Mouse (Mus musculus): Measurements from ENCODE around the gene Agbl3. TPM values are rescaled to one million over a fixed set of nuclear protein-coding genes. Genes with fewer than 3 reads are reported as not detected.

Gene Agbl3
- polyA plus RNA-seq, 1 experiment: 6.8 TPM

DNA sequence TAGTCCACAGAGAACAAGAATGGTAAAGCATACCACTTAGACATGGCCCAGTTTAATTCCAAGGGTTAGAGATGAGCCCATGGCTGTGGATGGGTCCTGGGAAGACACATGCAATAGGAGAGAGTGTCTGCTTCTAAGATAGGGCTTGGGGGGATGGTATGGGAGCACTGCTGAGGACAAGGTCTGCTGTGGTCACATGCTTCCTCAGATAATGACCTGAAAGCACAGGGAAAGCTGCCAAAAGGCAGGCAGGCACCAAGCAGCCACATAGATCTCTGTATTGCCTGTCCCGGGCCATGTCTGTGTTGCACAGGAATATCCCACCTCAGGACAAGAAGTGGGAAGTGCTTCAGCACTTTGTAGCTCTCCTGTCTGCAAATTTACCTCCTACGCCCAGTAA, 118.9 kb downstream of the Agbl3 start:
- H3K4me1 ChIP-seq (ENCODE audit: control insufficient read depth, insufficient read depth, low read length): no peaks in the 10 kb centered on the region
- H3K4me3 ChIP-seq (ENCODE audit: insufficient read depth, low read length): no peak overlapping the region
- no peak overlapping the region for H3K27ac ChIP-seq (ENCODE audit: insufficient read depth, low read length)
- TF ChIP-seq CTCF (IDR thresholded peaks at IDR 0.05; ENCODE audit: borderline replicate concordance, insufficient read depth, low read length) (no peak), POLR2A (IDR thresholded peaks at IDR 0.05; ENCODE audit: low read depth, low read length) (no peak)

DNA sequence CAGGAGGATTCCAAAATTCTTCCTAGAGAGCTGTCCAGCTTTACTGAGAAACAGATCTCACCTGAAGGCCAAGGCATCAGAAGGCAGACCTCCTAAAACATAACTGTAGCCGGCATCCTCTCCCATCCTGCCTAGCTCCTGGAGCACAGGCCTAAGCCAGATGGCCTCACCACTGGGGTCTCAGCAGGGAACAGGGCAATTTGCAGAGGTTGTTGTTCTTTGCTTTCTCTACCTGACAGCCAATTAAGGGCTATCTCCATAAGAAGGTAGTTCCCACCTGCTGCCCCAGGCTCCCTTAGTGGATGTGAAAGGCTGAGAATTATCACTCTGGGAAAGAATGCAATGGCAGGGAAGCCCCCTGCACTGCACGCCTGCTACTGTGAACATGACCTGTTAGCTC, 120.8 kb downstream of the Agbl3 start:
- H3K4me3 ChIP-seq (ENCODE audit: insufficient read depth, low read length): no peak overlapping the region
- H3K27ac ChIP-seq (ENCODE audit: insufficient read depth, low read length): no peak overlapping the region
- no peaks in the 10 kb centered on the region for H3K4me1 ChIP-seq (ENCODE audit: control insufficient read depth, insufficient read depth, low read length)
- TF ChIP-seq CTCF (IDR thresholded peaks at IDR 0.05; ENCODE audit: borderline replicate concordance, insufficient read depth, low read length) (no peak), POLR2A (IDR thresholded peaks at IDR 0.05; ENCODE audit: low read depth, low read length) (no peak)

DNA sequence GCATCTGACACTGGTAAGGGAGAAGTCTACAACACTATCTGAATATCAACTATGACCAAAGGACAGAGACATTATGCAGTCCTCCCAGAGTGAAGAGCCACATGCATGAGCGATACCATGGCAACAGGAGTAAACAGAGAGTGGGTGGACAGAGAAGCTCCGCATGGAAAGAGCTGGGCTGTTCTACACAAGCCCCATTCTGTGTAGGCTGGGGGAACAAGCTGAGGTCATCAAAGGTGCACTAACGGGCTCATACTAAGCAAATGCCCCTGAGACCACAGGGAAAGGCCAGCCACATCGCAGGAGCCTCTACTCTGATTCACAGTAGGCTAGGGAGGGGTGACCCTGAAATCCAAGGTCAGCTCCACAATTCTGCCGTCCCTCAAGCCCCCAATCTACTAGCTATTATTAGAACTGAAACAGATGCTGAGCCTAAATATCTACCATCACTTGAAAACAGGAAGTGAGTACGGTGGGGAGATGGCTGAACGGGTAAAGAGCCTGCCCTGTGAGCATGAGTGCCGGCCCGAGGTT, 121.7 kb downstream of the Agbl3 start:
- H3K27ac ChIP-seq (ENCODE audit: insufficient read depth, low read length): no peak overlapping the region

DNA sequence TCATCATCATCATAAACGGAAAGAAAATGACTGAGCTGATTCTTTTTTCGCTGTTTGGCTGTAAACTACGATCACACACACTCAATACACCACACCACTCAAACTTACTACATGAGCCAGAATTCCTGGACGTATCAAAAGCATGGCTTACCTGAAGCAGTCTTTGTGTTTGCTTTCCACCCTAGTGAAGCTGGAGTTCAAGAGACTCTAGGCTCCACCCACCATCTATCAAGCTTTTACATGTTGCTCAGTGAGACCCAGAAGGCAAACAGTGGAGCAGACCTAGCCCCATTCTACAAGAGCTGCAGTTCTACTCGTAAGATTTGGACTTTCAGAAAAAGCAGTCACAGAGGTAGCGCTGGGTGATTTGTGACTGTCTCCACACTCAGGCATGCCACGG, 122.3 kb downstream of the Agbl3 start:
- H3K4me3 ChIP-seq (ENCODE audit: insufficient read depth, low read length): no peak overlapping the region
- H3K27ac ChIP-seq (ENCODE audit: insufficient read depth, low read length): no peak overlapping the region
- H3K4me1 ChIP-seq (ENCODE audit: control insufficient read depth, insufficient read depth, low read length): no peaks in the 10 kb centered on the region
- TF ChIP-seq CTCF (IDR thresholded peaks at IDR 0.05; ENCODE audit: borderline replicate concordance, insufficient read depth, low read length): no peak
- no peak for TF ChIP-seq POLR2A (IDR thresholded peaks at IDR 0.05; ENCODE audit: low read depth, low read length)

More for the DNA sequence above, 121.7 kb downstream of the Agbl3 start:
- H3K4me3 ChIP-seq (ENCODE audit: insufficient read depth, low read length): no peak overlapping the region
- no peak for TF ChIP-seq CTCF (IDR thresholded peaks at IDR 0.05; ENCODE audit: borderline replicate concordance, insufficient read depth, low read length)
- TF ChIP-seq POLR2A (IDR thresholded peaks at IDR 0.05; ENCODE audit: low read depth, low read length): no peak
- H3K4me1 ChIP-seq (ENCODE audit: control insufficient read depth, insufficient read depth, low read length): no peaks in the 10 kb centered on the region

DNA sequence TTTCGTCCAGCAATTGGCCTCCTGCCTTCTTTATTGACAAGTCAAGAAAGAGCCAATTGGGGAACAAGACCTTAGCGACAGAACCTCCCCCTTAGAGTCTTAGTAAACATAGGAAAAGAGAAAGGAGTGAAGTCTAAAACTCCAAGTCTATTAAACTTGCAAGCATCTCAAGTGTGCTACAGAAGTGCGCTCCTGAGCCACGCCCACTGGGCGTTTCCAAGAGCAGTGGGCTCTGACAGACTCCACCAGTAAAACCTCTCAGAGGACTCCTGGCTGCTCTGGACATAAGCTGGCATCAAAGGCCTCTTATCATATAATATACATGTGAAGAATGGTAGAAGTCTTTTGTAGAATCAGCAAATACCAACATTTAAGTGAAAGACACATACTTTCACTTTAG, 123.2 kb downstream of the Agbl3 start:
- TF ChIP-seq CTCF (IDR thresholded peaks at IDR 0.05; ENCODE audit: borderline replicate concordance, insufficient read depth, low read length) (no peak), POLR2A (IDR thresholded peaks at IDR 0.05; ENCODE audit: low read depth, low read length) (no peak)
- H3K27ac ChIP-seq (ENCODE audit: insufficient read depth, low read length): no peak overlapping the region

DNA sequence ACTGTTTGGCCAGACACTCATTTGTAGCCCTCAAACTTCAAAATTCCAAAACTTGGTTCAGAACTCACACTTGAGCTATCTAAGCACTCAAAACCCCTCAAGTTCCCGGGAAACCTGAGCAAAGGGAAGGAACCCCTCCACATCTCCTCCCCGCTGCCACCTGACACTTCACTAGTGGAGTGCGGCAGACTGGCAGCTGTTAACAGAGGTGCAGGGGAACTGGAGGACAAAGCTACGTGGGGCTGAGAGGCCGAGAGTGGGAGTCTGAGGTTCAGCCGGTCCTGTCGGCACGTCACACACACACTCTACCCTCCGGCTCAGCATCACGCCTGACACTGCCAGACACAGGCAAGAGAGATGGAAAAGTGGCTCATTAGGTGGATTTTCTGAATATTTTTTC, 123.6 kb downstream of the Agbl3 start:
- Histone ChIP-seq H3K4me1 (ENCODE audit: control insufficient read depth, insufficient read depth, low read length) (no peaks in the 10 kb centered on the region), H3K4me3 (ENCODE audit: insufficient read depth, low read length) (no peak overlapping the region), H3K27ac (ENCODE audit: insufficient read depth, low read length) (no peak overlapping the region)
- no peak for TF ChIP-seq CTCF (IDR thresholded peaks at IDR 0.05; ENCODE audit: borderline replicate concordance, insufficient read depth, low read length)
- no peak for TF ChIP-seq POLR2A (IDR thresholded peaks at IDR 0.05; ENCODE audit: low read depth, low read length)

More for the DNA sequence above, 123.2 kb downstream of the Agbl3 start:
- Histone ChIP-seq H3K4me1 (ENCODE audit: control insufficient read depth, insufficient read depth, low read length) (no peaks in the 10 kb centered on the region), H3K4me3 (ENCODE audit: insufficient read depth, low read length) (no peak overlapping the region)

DNA sequence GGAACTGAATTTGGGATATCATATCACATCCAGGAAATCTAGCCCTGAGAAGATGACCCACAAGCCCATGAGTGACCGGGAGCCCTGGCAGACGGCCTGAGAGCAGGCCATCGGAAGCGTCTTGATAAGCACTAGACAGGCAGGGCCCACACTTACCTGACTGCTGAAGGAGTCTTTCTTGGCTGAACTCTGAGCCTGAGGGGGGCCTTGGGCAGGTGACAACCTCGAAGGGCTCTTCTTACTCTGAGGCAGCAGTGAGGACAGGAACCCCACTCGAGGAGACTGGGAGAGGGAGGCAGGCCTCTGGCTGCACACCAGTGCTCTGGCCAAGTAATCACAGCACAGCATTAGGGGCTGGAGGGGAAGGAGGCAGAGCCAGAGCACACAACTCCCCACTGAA, 124.1 kb downstream of the Agbl3 start:
- Histone ChIP-seq H3K27ac (ENCODE audit: insufficient read depth, low read length) (no peak overlapping the region), H3K4me3 (ENCODE audit: insufficient read depth, low read length) (no peak overlapping the region), H3K4me1 (ENCODE audit: control insufficient read depth, insufficient read depth, low read length) (no peaks in the 10 kb centered on the region)
- no peak for TF ChIP-seq CTCF (IDR thresholded peaks at IDR 0.05; ENCODE audit: borderline replicate concordance, insufficient read depth, low read length)

DNA sequence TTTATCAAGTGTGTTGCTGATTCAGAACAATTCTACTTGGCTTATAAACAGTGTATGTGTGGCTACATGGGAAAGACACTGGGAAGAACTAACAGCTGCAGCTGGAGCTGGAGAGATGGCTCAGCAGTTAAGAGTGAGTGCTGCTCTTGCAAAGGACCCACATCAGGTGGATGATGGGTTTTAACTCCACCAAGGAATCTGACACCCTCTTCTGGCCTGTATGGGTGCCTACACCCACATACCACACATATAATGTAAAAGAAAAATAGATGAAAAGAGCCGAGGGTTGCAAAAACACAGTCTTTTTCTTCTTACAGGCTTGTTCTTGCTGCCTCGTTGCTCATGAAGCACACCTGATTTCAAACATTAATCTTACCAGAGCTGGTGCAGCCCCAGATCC, 125.9 kb downstream of the Agbl3 start:
- Histone ChIP-seq H3K4me1 (ENCODE audit: control insufficient read depth, insufficient read depth, low read length) (no peaks in the 10 kb centered on the region), H3K27ac (ENCODE audit: insufficient read depth, low read length) (no peak overlapping the region), H3K4me3 (ENCODE audit: insufficient read depth, low read length) (no peak overlapping the region)
- TF ChIP-seq POLR2A (IDR thresholded peaks at IDR 0.05; ENCODE audit: low read depth, low read length) (no peak), CTCF (IDR thresholded peaks at IDR 0.05; ENCODE audit: borderline replicate concordance, insufficient read depth, low read length) (no peak)

DNA sequence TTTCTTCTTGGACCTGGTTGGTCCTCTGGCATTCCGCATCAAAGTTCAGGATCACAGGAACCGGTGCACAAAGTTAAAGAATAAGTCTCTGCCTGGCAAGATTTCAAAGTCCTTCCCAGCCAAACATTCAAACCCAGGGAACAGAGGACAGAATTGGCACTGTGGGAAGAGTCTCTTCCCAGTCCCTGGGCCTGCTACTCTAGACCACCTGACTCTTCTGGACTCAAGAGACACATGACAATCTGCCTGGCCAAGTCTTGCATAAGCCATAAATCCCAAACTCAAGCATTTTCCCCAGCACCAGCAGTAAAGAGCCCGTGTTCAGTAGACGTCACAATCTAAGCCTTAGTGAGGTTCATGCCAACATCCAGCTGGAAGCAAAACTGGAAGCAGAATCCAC, 126.4 kb downstream of the Agbl3 start:
- TF ChIP-seq CTCF (IDR thresholded peaks at IDR 0.05; ENCODE audit: borderline replicate concordance, insufficient read depth, low read length) (no peak), POLR2A (IDR thresholded peaks at IDR 0.05; ENCODE audit: low read depth, low read length) (no peak)
- Histone ChIP-seq H3K4me3 (ENCODE audit: insufficient read depth, low read length) (no peak overlapping the region), H3K27ac (ENCODE audit: insufficient read depth, low read length) (no peak overlapping the region), H3K4me1 (ENCODE audit: control insufficient read depth, insufficient read depth, low read length) (no peaks in the 10 kb centered on the region)

DNA sequence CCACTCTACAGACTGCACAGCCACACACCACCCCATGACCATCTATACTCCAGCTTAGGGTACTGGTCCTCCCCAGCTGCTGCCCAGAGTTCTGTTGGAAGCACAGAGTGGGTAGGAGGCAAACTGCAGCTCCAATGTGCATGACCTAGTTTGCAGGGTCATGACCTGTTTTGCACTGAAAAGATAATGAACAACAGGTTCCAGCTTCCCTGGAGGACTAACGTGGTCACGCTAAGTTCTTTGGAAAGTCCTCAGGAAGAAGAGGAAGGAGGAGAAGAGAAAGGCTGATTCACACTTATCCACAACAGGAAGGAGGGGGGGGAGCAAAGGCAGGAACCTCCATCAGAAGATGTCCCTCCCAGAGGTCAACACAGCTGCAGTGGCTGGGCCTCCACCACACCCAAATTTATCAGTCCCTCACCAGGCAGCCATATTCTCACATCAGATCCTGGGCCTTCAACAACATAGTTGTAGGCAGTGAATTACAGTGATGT, 126.9 kb downstream of the Agbl3 start:
- no peak overlapping the region for H3K27ac ChIP-seq (ENCODE audit: insufficient read depth, low read length)
- no peak overlapping the region for H3K4me3 ChIP-seq (ENCODE audit: insufficient read depth, low read length)
- TF ChIP-seq CTCF (IDR thresholded peaks at IDR 0.05; ENCODE audit: borderline replicate concordance, insufficient read depth, low read length) (no peak), POLR2A (IDR thresholded peaks at IDR 0.05; ENCODE audit: low read depth, low read length) (no peak)
- no peaks in the 10 kb centered on the region for H3K4me1 ChIP-seq (ENCODE audit: control insufficient read depth, insufficient read depth, low read length)
